Mouse (Mus musculus): ENCODE data around the gene Phldb2.

DNA sequence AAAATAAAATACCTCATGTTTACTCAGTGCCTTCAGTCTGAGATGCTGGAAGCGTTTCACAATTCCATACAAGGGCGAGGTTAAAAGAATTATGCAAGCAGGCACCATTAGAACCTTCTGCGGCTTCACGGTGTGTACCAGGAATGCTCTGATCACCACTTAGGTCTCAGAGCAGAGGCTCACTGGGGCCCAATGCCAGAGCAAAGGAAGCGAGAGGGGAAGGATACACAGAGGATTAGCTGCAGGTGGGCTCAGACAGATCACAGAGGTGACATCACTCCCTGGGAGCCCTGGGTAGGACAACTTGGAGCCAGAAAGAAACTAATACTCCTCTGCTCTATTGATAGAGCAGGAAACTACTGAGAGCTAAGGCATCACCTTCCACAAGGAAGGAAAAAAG, 162.1 kb downstream of the Phldb2 start:
- TF ChIP-seq CTCF (IDR thresholded peaks at IDR 0.05; ENCODE audit: low read depth), result no peak
- TF ChIP-seq EP300 (IDR thresholded peaks at IDR 0.05; ENCODE audit: low read depth), result no peak
